Comparison of ENCODE assay signal across 10 mouse cellular contexts in genomic region chr3:102755801-102756200, GRCm38 (mm10). TPM values are rescaled to one million over a fixed set of nuclear protein-coding genes. Genes with fewer than 3 reads are reported as not detected.
DNase-seq lines count a peak whose midpoint lies in the region; ATAC-seq and TF ChIP-seq lines count a peak whose summit lies in the region.
"Had no signal": no experiment of that assay in that cellular context is flagged by ENCODE, and none has a peak within 500 bp of the region (broad histone marks: within the 10 kb centered on the region; RNA-seq: fewer than 3 reads in every experiment).

No protein-coding gene starts in this region.

- no peaks in the 10 kb centered on the region for H3K36me3 ChIP-seq in liver, postnatal 0 days (replicated peaks; ENCODE audit: insufficient read depth, low read length)
- H3K36me3 ChIP-seq in stomach, postnatal 0 days (ENCODE audit: control insufficient read depth, insufficient read depth, low read length): 0 out of 2 replicates have a peak, but pooled peaks cover 5% of the 10 kb centered on the region
- H3K36me3 ChIP-seq in kidney, embryonic 14.5 days (ENCODE audit: control insufficient read depth, insufficient read depth, low read length): no peaks in the 10 kb centered on the region

- intact Hi-C loops in gastrocnemius, adult 2 months (cut with DNase I): no loop called here
- intact Hi-C loops in gastrocnemius, postnatal 14 days (cut with DNase I; ENCODE audit: low total_unique reads): no loop called here

- H3K4me3 ChIP-seq in gastrocnemius, adult 2 months: no peak overlapping the region
- no peak overlapping the region for H3K4me3 ChIP-seq in embryonic fibroblast, embryonic 13.5 days (ENCODE audit: insufficient read depth, low read length)
- no peak overlapping the region for H3K4me3 ChIP-seq in liver, postnatal 0 days (ENCODE audit: low read depth, low read length)
- H3K4me3 ChIP-seq in stomach, postnatal 0 days (ENCODE audit: low read depth, low read length): no peak overlapping the region
- H3K4me3 ChIP-seq in kidney, embryonic 14.5 days (ENCODE audit: low read length): no peak overlapping the region

- H3K27me3 ChIP-seq in liver, postnatal 0 days (ENCODE audit: insufficient read depth, low read length): no peaks in the 10 kb centered on the region
- H3K27me3 ChIP-seq in stomach, postnatal 0 days (ENCODE audit: control insufficient read depth, insufficient read depth, low read length): no peaks in the 10 kb centered on the region
- H3K27me3 ChIP-seq in kidney, embryonic 14.5 days (ENCODE audit: control insufficient read depth, insufficient read depth, low read length): no peaks in the 10 kb centered on the region

- TF ChIP-seq CTCF in gastrocnemius, adult 2 months (IDR thresholded peaks at IDR 0.05): no peak
- TF ChIP-seq CTCF in embryonic fibroblast, embryonic 13.5 days (IDR thresholded peaks at IDR 0.05; ENCODE audit: borderline replicate concordance, insufficient read depth, low read length): no peak
- TF ChIP-seq CTCF in liver, postnatal 0 days (IDR thresholded peaks at IDR 0.05; ENCODE audit: low read depth): no peak
- TF ChIP-seq CTCF in stomach, postnatal 0 days (IDR thresholded peaks at IDR 0.05; ENCODE audit: low read depth): no peak

- H3K27ac ChIP-seq in gastrocnemius, adult 2 months: peak overlapping the region; percentile 68
- peak overlapping the region; percentile 21; the same call in 1 of the 2 replicates for H3K27ac ChIP-seq in embryonic fibroblast, embryonic 13.5 days (ENCODE audit: insufficient read depth, low read length)
- H3K27ac ChIP-seq in liver, postnatal 0 days (ENCODE audit: low read depth): no peak overlapping the region
- H3K27ac ChIP-seq in stomach, postnatal 0 days (replicated peaks): peak overlapping the region; percentile 71
- H3K27ac ChIP-seq in kidney, embryonic 14.5 days (ENCODE audit: low read depth, low read length): no peak overlapping the region

- no peak for TF ChIP-seq EP300 in liver, postnatal 0 days (IDR thresholded peaks at IDR 0.05; ENCODE audit: low read depth)
- no peak for TF ChIP-seq EP300 in stomach, postnatal 0 days (optimal IDR thresholded peaks at IDR 0.05)

- 0 out of 2 replicates have a peak, but pooled peaks have one; percentile 21 for ATAC-seq in liver, postnatal 0 days
- peak; percentile 86 for ATAC-seq in stomach, postnatal 0 days (ENCODE audit: low FRiP score, low TSS enrichment)
- no peak for ATAC-seq in kidney, embryonic 14.5 days (ENCODE audit: low FRiP score, low TSS enrichment)
- ATAC-seq: forebrain, embryonic 16.5 days had no signal

- peaks cover 14% of the 10 kb centered on the region for H3K4me1 ChIP-seq in embryonic fibroblast, embryonic 13.5 days (ENCODE audit: control insufficient read depth, insufficient read depth, low read length)
- no peaks in the 10 kb centered on the region for H3K4me1 ChIP-seq in liver, postnatal 0 days (ENCODE audit: insufficient read depth)
- no peaks in the 10 kb centered on the region for H3K4me1 ChIP-seq in stomach, postnatal 0 days (replicated peaks; ENCODE audit: control insufficient read depth, insufficient read depth)
- no peaks in the 10 kb centered on the region for H3K4me1 ChIP-seq in kidney, embryonic 14.5 days (ENCODE audit: control insufficient read depth, insufficient read depth, low read length)

- no peaks in the 10 kb centered on the region for H3K9me3 ChIP-seq in liver, postnatal 0 days (ENCODE audit: low read length)
- no peaks in the 10 kb centered on the region for H3K9me3 ChIP-seq in stomach, postnatal 0 days (ENCODE audit: control insufficient read depth, low read length)
- no peaks in the 10 kb centered on the region for H3K9me3 ChIP-seq in kidney, embryonic 14.5 days (ENCODE audit: control insufficient read depth, low read length)

- no peak for TF ChIP-seq POLR2A in embryonic fibroblast, embryonic 13.5 days (IDR thresholded peaks at IDR 0.05; ENCODE audit: low read depth, low read length)

- 0% methylated on average over 1 of the region's 1 CpGs for WGBS in liver, postnatal 0 days (ENCODE audit: insufficient replicate concordance)
- 13% methylated on average over 1 of the region's 1 CpGs for WGBS in stomach, postnatal 0 days
- 73% methylated on average over 1 of the region's 1 CpGs for WGBS in kidney, embryonic 14.5 days

- H3K4me2 ChIP-seq in liver, postnatal 0 days (ENCODE audit: low read depth, low read length): no peak overlapping the region
- H3K4me2 ChIP-seq in stomach, postnatal 0 days (replicated peaks; ENCODE audit: low read depth): no peak overlapping the region
- no peak overlapping the region for H3K4me2 ChIP-seq in kidney, embryonic 14.5 days (replicated peaks; ENCODE audit: low read depth, low read length)

- DNase-seq in gastrocnemius, adult 2 months: peak; percentile 20
- no peak for DNase-seq in gastrocnemius, postnatal 14 days
- no peak for DNase-seq in liver, postnatal 0 days
- DNase-seq in stomach, postnatal 0 days (ENCODE audit: low spot score): peak; percentile 47
- no peak for DNase-seq in adipocyte (ENCODE audit: low spot score)
- no peak for DNase-seq in embryo, embryonic 10.5 days (ENCODE audit: low spot score)
- DNase-seq: right cerebral cortex, postnatal 14 days had no signal

- no peak overlapping the region for H3K9ac ChIP-seq in liver, postnatal 0 days (replicated peaks)
- no peak overlapping the region for H3K9ac ChIP-seq in stomach, postnatal 0 days (ENCODE audit: low read length)
- H3K9ac ChIP-seq in kidney, embryonic 14.5 days (ENCODE audit: low read depth, low read length): no peak overlapping the region

RNA-seq across cellular contexts. Expression of gene Tspan2, which starts 21.5 kb away (rescaled TPM):
- total RNA-seq in gastrocnemius, adult 2 months (2021): 1 to 10 TPM; 4.3 to 5.2 TPM
- 10 to 100 TPM; 11.2 to 14.4 TPM for total RNA-seq in gastrocnemius, postnatal 14 days (2021)
- 17.3 and 25.0 TPM in 2 replicates for polyA plus RNA-seq in embryonic fibroblast, embryonic 13.5 days (2011; ENCODE audit: insufficient read length, low read depth, missing spikeins)
- 1.9 and 2.1 TPM in 2 replicates for polyA plus RNA-seq in liver, postnatal 0 days (2015; fragmentation: Nextera tagmentation; extraction: Ambion mirVana)
- polyA plus RNA-seq in stomach, postnatal 0 days (2015; fragmentation: Nextera tagmentation; extraction: Ambion mirVana): 20.7 and 21.3 TPM in 2 replicates
- 4.0 and 8.6 TPM in 2 replicates for polyA plus RNA-seq in kidney, embryonic 14.5 days (2014; fragmentation: Nextera tagmentation; extraction: Ambion mirVana)

RNA-seq across cellular contexts. Expression of gene Tshb, which starts 26.7 kb away (rescaled TPM):
- not detected for total RNA-seq in gastrocnemius, adult 2 months (2021)
- total RNA-seq in gastrocnemius, postnatal 14 days (2021): not detected
- not detected in 2 replicates for polyA plus RNA-seq in embryonic fibroblast, embryonic 13.5 days (2011; ENCODE audit: insufficient read length, low read depth, missing spikeins)
- polyA plus RNA-seq in liver, postnatal 0 days (2015; fragmentation: Nextera tagmentation; extraction: Ambion mirVana): 0.04 TPM in 1 of 2 replicates, not detected in the other
- 0.15 and 0.30 TPM in 2 replicates for polyA plus RNA-seq in stomach, postnatal 0 days (2015; fragmentation: Nextera tagmentation; extraction: Ambion mirVana)
- 0.04 TPM in 1 of 2 replicates, not detected in the other for polyA plus RNA-seq in kidney, embryonic 14.5 days (2014; fragmentation: Nextera tagmentation; extraction: Ambion mirVana)

Comparison
In these comparisons a context has a peak if more than half of its experiments do, and no peak if none do; other contexts are left out.
1. DNase-seq: peak in gastrocnemius, adult 2 months (single experiment) and stomach, postnatal 0 days (single experiment); none in gastrocnemius, postnatal 14 days (single experiment), liver, postnatal 0 days (single experiment), adipocyte (single experiment) and embryo, embryonic 10.5 days (single experiment).
2. H3K27ac ChIP-seq: peak in gastrocnemius, adult 2 months (single experiment), embryonic fibroblast, embryonic 13.5 days (single experiment) and stomach, postnatal 0 days (single experiment); none in liver, postnatal 0 days (single experiment) and kidney, embryonic 14.5 days (single experiment).